Mouse (Mus musculus): ENCODE results near the gene Ncln. TPM values are rescaled to one million over a fixed set of nuclear protein-coding genes. Genes with fewer than 3 reads are reported as not detected.

The Ncln gene
- polyA plus RNA-seq, 1 experiment, result 37.2 TPM

- TF ChIP-seq CTCF (IDR thresholded peaks at IDR 0.05; ENCODE audit: low read depth, low read length) (no peak), POLR2A (IDR thresholded peaks at IDR 0.05; ENCODE audit: insufficient read depth, low read length) (no peak), EP300 (IDR thresholded peaks at IDR 0.05; ENCODE audit: insufficient read depth, low read depth, low read length) (no peak)
- Histone ChIP-seq H3K4me1 (ENCODE audit: control insufficient read depth, insufficient read depth, low read length) (no peaks in the 10 kb centered on the region), H3K27ac (ENCODE audit: insufficient read depth, low read length) (no peak overlapping the region), H3K27me3 (ENCODE audit: control insufficient read depth, insufficient read depth, low read length, poor library complexity, severe bottlenecking) (no peaks in the 10 kb centered on the region), H3K9me3 (replicated peaks; ENCODE audit: control insufficient read depth, insufficient read depth, low read length, poor library complexity, severe bottlenecking) (no peaks in the 10 kb centered on the region), H3K36me3 (ENCODE audit: control insufficient read depth, insufficient read depth, low read length, poor library complexity, severe bottlenecking) (no peaks in the 10 kb centered on the region), H3K9ac (ENCODE audit: low read depth, poor library complexity, severe bottlenecking) (no peak overlapping the region), H3K4me3 (ENCODE audit: low read depth, low read length) (no peak overlapping the region)
Observed at GRCm38 (mm10) chr10:81467670-81468235, 28.4 kb downstream of the Ncln start.

- H3K36me3 ChIP-seq (ENCODE audit: control insufficient read depth, insufficient read depth, low read length, poor library complexity, severe bottlenecking), result no peaks in the 10 kb centered on the region
Observed at GRCm38 (mm10) chr10:81466881-81467280, 29.3 kb downstream of the Ncln start.

GRCm38 (mm10) chr10:81466066-81466465 lies 30.1 kb downstream of the Ncln start:
- Histone ChIP-seq H3K36me3 (ENCODE audit: control insufficient read depth, insufficient read depth, low read length, poor library complexity, severe bottlenecking) (no peaks in the 10 kb centered on the region), H3K27me3 (ENCODE audit: control insufficient read depth, insufficient read depth, low read length, poor library complexity, severe bottlenecking) (no peaks in the 10 kb centered on the region), H3K4me3 (ENCODE audit: low read depth, low read length) (no peak overlapping the region), H3K4me1 (ENCODE audit: control insufficient read depth, insufficient read depth, low read length) (no peaks in the 10 kb centered on the region), H3K27ac (ENCODE audit: insufficient read depth, low read length) (peak overlapping the region; percentile 6), H3K9ac (ENCODE audit: low read depth, poor library complexity, severe bottlenecking) (no peak overlapping the region), H3K9me3 (replicated peaks; ENCODE audit: control insufficient read depth, insufficient read depth, low read length, poor library complexity, severe bottlenecking) (no peaks in the 10 kb centered on the region)
- no peak for TF ChIP-seq POLR2A (IDR thresholded peaks at IDR 0.05; ENCODE audit: insufficient read depth, low read length)
- TF ChIP-seq CTCF (IDR thresholded peaks at IDR 0.05; ENCODE audit: low read depth, low read length), result no peak
- no peak for TF ChIP-seq EP300 (IDR thresholded peaks at IDR 0.05; ENCODE audit: insufficient read depth, low read depth, low read length)

More at GRCm38 (mm10) chr10:81466881-81467280, 29.3 kb downstream of the Ncln start:
- Histone ChIP-seq H3K4me3 (ENCODE audit: low read depth, low read length) (no peak overlapping the region), H3K27ac (ENCODE audit: insufficient read depth, low read length) (no peak overlapping the region), H3K9me3 (replicated peaks; ENCODE audit: control insufficient read depth, insufficient read depth, low read length, poor library complexity, severe bottlenecking) (no peaks in the 10 kb centered on the region), H3K9ac (ENCODE audit: low read depth, poor library complexity, severe bottlenecking) (no peak overlapping the region), H3K27me3 (ENCODE audit: control insufficient read depth, insufficient read depth, low read length, poor library complexity, severe bottlenecking) (no peaks in the 10 kb centered on the region), H3K4me1 (ENCODE audit: control insufficient read depth, insufficient read depth, low read length) (no peaks in the 10 kb centered on the region)
- TF ChIP-seq EP300 (IDR thresholded peaks at IDR 0.05; ENCODE audit: insufficient read depth, low read depth, low read length) (no peak), POLR2A (IDR thresholded peaks at IDR 0.05; ENCODE audit: insufficient read depth, low read length) (no peak), CTCF (IDR thresholded peaks at IDR 0.05; ENCODE audit: low read depth, low read length) (no peak)

GRCm38 (mm10) chr10:81465265-81465645 lies 30.9 kb downstream of the Ncln start:
- TF ChIP-seq CTCF (IDR thresholded peaks at IDR 0.05; ENCODE audit: low read depth, low read length) (no peak), POLR2A (IDR thresholded peaks at IDR 0.05; ENCODE audit: insufficient read depth, low read length) (no peak), EP300 (IDR thresholded peaks at IDR 0.05; ENCODE audit: insufficient read depth, low read depth, low read length) (no peak)
- no peaks in the 10 kb centered on the region for H3K36me3 ChIP-seq (ENCODE audit: control insufficient read depth, insufficient read depth, low read length, poor library complexity, severe bottlenecking)
- no peak overlapping the region for H3K9ac ChIP-seq (ENCODE audit: low read depth, poor library complexity, severe bottlenecking)
- no peaks in the 10 kb centered on the region for H3K27me3 ChIP-seq (ENCODE audit: control insufficient read depth, insufficient read depth, low read length, poor library complexity, severe bottlenecking)
- H3K4me3 ChIP-seq (ENCODE audit: low read depth, low read length), result peak overlapping the region; percentile 55
- H3K9me3 ChIP-seq (replicated peaks; ENCODE audit: control insufficient read depth, insufficient read depth, low read length, poor library complexity, severe bottlenecking), result no peaks in the 10 kb centered on the region
- H3K27ac ChIP-seq (ENCODE audit: insufficient read depth, low read length), result peak overlapping the region; percentile 14; the same call in 1 of the 2 replicates
- no peaks in the 10 kb centered on the region for H3K4me1 ChIP-seq (ENCODE audit: control insufficient read depth, insufficient read depth, low read length)

GRCm38 (mm10) chr10:81464405-81465264 lies 31.6 kb downstream of the Ncln start:
- no peak for TF ChIP-seq EP300 (IDR thresholded peaks at IDR 0.05; ENCODE audit: insufficient read depth, low read depth, low read length)
- TF ChIP-seq POLR2A (IDR thresholded peaks at IDR 0.05; ENCODE audit: insufficient read depth, low read length), result no peak
- TF ChIP-seq CTCF (IDR thresholded peaks at IDR 0.05; ENCODE audit: low read depth, low read length), result no peak
- peak overlapping the region; percentile 26; the same call in 1 of the 2 replicates for H3K9ac ChIP-seq (ENCODE audit: low read depth, poor library complexity, severe bottlenecking)
- H3K27me3 ChIP-seq (ENCODE audit: control insufficient read depth, insufficient read depth, low read length, poor library complexity, severe bottlenecking), result no peaks in the 10 kb centered on the region
- no peaks in the 10 kb centered on the region for H3K36me3 ChIP-seq (ENCODE audit: control insufficient read depth, insufficient read depth, low read length, poor library complexity, severe bottlenecking)
- no peaks in the 10 kb centered on the region for H3K9me3 ChIP-seq (replicated peaks; ENCODE audit: control insufficient read depth, insufficient read depth, low read length, poor library complexity, severe bottlenecking)
- peak overlapping the region; percentile 14; the same call in 1 of the 2 replicates for H3K27ac ChIP-seq (ENCODE audit: insufficient read depth, low read length)
- no peaks in the 10 kb centered on the region for H3K4me1 ChIP-seq (ENCODE audit: control insufficient read depth, insufficient read depth, low read length)
- peak overlapping the region; percentile 60 for H3K4me3 ChIP-seq (ENCODE audit: low read depth, low read length)

- H3K4me1 ChIP-seq (ENCODE audit: control insufficient read depth, insufficient read depth, low read length), result no peaks in the 10 kb centered on the region
- H3K4me3 ChIP-seq (ENCODE audit: low read depth, low read length), result peak overlapping the region; percentile 60; the same call in 1 of the 2 replicates
- H3K27me3 ChIP-seq (ENCODE audit: control insufficient read depth, insufficient read depth, low read length, poor library complexity, severe bottlenecking), result no peaks in the 10 kb centered on the region
- H3K27ac ChIP-seq (ENCODE audit: insufficient read depth, low read length), result no peak overlapping the region
- H3K9ac ChIP-seq (ENCODE audit: low read depth, poor library complexity, severe bottlenecking), result peak overlapping the region; percentile 26; the same call in 1 of the 2 replicates
- no peaks in the 10 kb centered on the region for H3K36me3 ChIP-seq (ENCODE audit: control insufficient read depth, insufficient read depth, low read length, poor library complexity, severe bottlenecking)
- H3K9me3 ChIP-seq (replicated peaks; ENCODE audit: control insufficient read depth, insufficient read depth, low read length, poor library complexity, severe bottlenecking), result no peaks in the 10 kb centered on the region
- TF ChIP-seq CTCF (IDR thresholded peaks at IDR 0.05; ENCODE audit: low read depth, low read length) (no peak), EP300 (IDR thresholded peaks at IDR 0.05; ENCODE audit: insufficient read depth, low read depth, low read length) (no peak), POLR2A (IDR thresholded peaks at IDR 0.05; ENCODE audit: insufficient read depth, low read length) (no peak)
Observed at GRCm38 (mm10) chr10:81463531-81463930, 32.7 kb downstream of the Ncln start.
